Mouse (Mus musculus) intestine, embryonic 16.5 days (tissue): ENCODE results near the gene Klf9. TPM values are rescaled to one million over a fixed set of nuclear protein-coding genes. Genes with fewer than 3 reads are reported as not detected.
A peak's percentile ranks its signal among the peaks of the same experiment; 100 is the strongest.

Source experiments
- ATAC-seq: fragments of 200-750 bp; cut with Nextera tagmentation; 2 replicates; pipeline ENCODE4 v1.8.0; 2017; ENCODE audit warnings: moderate TSS enrichment, moderate library complexity
- H3K27ac ChIP-seq: fragments of 300-500 bp; sonication (generic); 2 replicates; pipeline ENCODE4 v1.5.1; 2014; ENCODE audit warnings: mild to moderate bottlenecking, low read length
- H3K27me3 ChIP-seq: fragments of 300-500 bp; sonication (generic); replicated peaks from 2 replicates; pipeline ENCODE4 v1.6.1; 2014; ENCODE audit warnings: low read length, control low read depth, mixed read lengths; ENCODE audit not compliant: control insufficient read depth, insufficient read depth
- H3K36me3 ChIP-seq: fragments of 300-500 bp; sonication (generic); 2 replicates; pipeline ENCODE4 v1.6.1; 2014; ENCODE audit warnings: low read length, control low read depth; ENCODE audit not compliant: control insufficient read depth, insufficient read depth
- H3K4me1 ChIP-seq: fragments of 300-500 bp; sonication (generic); 2 replicates; pipeline ENCODE4 v1.6.1; 2014; ENCODE audit warnings: low read length, control low read depth, mixed read lengths; ENCODE audit not compliant: control insufficient read depth, insufficient read depth
- H3K4me2 ChIP-seq: fragments of 300-500 bp; sonication (generic); 2 replicates; pipeline ENCODE4 v1.6.1; 2014; ENCODE audit warnings: low read depth, low read length, control low read depth
- H3K4me3 ChIP-seq: fragments of 300-500 bp; sonication (generic); 2 replicates; pipeline ENCODE4 v1.5.1; 2014; ENCODE audit warnings: mild to moderate bottlenecking, low read length
- H3K9ac ChIP-seq: fragments of 300-500 bp; sonication (generic); 2 replicates; pipeline ENCODE4 v1.6.1; 2014; ENCODE audit warnings: low read depth, low read length
- H3K9me3 ChIP-seq: fragments of 300-500 bp; sonication (generic); 2 replicates; pipeline ENCODE4 v1.6.1; 2016; ENCODE audit warnings: low read length, control low read depth; ENCODE audit not compliant: control insufficient read depth
- WGBS: fragments of 180-500 bp; shearing (Covaris S2); extraction: QIAGEN DNeasy Blood & Tissue Kit; methylation state at CpG from one replicate; pipeline ENCODE4 v1.1.7; 2014; 5-methylcytosine and 5-hydroxymethylcytosine counted together
- polyA plus RNA-seq: library from polyadenylated mRNA; unstranded; fragments of >200 nt; fragmentation: Nextera tagmentation; extraction: Ambion mirVana; gene quantifications from 2 replicates; pipeline ENCODE4 v1.2.1, GENCODE M21; 2015

Gene Klf9
- polyA plus RNA-seq, 1 experiment from 2014 or later = 3.3 TPM

- 96% methylated on average over 2 of the region's 2 CpGs for WGBS
- Histone ChIP-seq H3K4me2 (no peak overlapping the region), H3K4me1 (peaks cover 15% of the 10 kb centered on the region), H3K27me3 (no peaks in the 10 kb centered on the region), H3K9ac (no peak overlapping the region), H3K9me3 (no peaks in the 10 kb centered on the region), H3K27ac (no peak overlapping the region), H3K36me3 (no peaks in the 10 kb centered on the region), H3K4me3 (no peak overlapping the region)
- no peak for ATAC-seq
Observed at GRCm38 (mm10) chr19:23129908-23130307, 11.1 kb upstream of the Klf9 start.

GRCm38 (mm10) chr19:23132106-23132635, 8.9 kb upstream of the Klf9 start:
- H3K36me3 ChIP-seq = no peaks in the 10 kb centered on the region
- no peak for ATAC-seq
- no peak overlapping the region for H3K4me3 ChIP-seq
- no peak overlapping the region for H3K9ac ChIP-seq
- H3K4me2 ChIP-seq = no peak overlapping the region
- peaks cover 31% of the 10 kb centered on the region for H3K4me1 ChIP-seq
- no peak overlapping the region for H3K27ac ChIP-seq
- 60% methylated on average over 3 of the region's 3 CpGs for WGBS
- no peaks in the 10 kb centered on the region for H3K27me3 ChIP-seq
- H3K9me3 ChIP-seq = no peaks in the 10 kb centered on the region

- peak overlapping the region; percentile 43 for H3K27ac ChIP-seq
- peak; percentile 66 for ATAC-seq
- H3K4me3 ChIP-seq = no peak overlapping the region
- H3K27me3 ChIP-seq = no peaks in the 10 kb centered on the region
- H3K9ac ChIP-seq = no peak overlapping the region
- peaks cover 31% of the 10 kb centered on the region for H3K4me1 ChIP-seq
- no peak overlapping the region for H3K4me2 ChIP-seq
- 38% methylated on average over 7 of the region's 7 CpGs for WGBS
- H3K9me3 ChIP-seq = no peaks in the 10 kb centered on the region
- H3K36me3 ChIP-seq = no peaks in the 10 kb centered on the region
Observed at GRCm38 (mm10) chr19:23132720-23133426, 8.2 kb upstream of the Klf9 start.

GRCm38 (mm10) chr19:23133427-23134094, 7.5 kb upstream of the Klf9 start:
- Histone ChIP-seq H3K9me3 (no peaks in the 10 kb centered on the region), H3K4me1 (peaks cover 31% of the 10 kb centered on the region), H3K36me3 (no peaks in the 10 kb centered on the region), H3K4me2 (peak overlapping the region; percentile 91), H3K27ac (peak overlapping the region; percentile 43), H3K27me3 (no peaks in the 10 kb centered on the region), H3K4me3 (no peak overlapping the region; the same call in 1 of the 2 replicates), H3K9ac (peak overlapping the region; percentile 71; the same call in 1 of the 2 replicates)
- WGBS = 21% methylated on average over 9 of the region's 9 CpGs
- ATAC-seq = peak; percentile 7

GRCm38 (mm10) chr19:23134095-23134440, 7.0 kb upstream of the Klf9 start:
- WGBS = 6% methylated on average over 14 of the region's 14 CpGs

GRCm38 (mm10) chr19:23134441-23135301, 6.4 kb upstream of the Klf9 start:
- WGBS = 2% methylated on average over 47 of the region's 47 CpGs

More at GRCm38 (mm10) chr19:23134095-23134440, 7.0 kb upstream of the Klf9 start:
- Histone ChIP-seq H3K27ac (peak overlapping the region; percentile 43), H3K27me3 (no peaks in the 10 kb centered on the region), H3K9ac (peak overlapping the region; percentile 71; the same call in 1 of the 2 replicates), H3K9me3 (no peaks in the 10 kb centered on the region), H3K4me1 (peaks cover 31% of the 10 kb centered on the region), H3K4me3 (peak overlapping the region; percentile 51), H3K36me3 (no peaks in the 10 kb centered on the region), H3K4me2 (peak overlapping the region; percentile 91)
- peak; percentile 55 for ATAC-seq

GRCm38 (mm10) chr19:23135349-23136201, 5.5 kb upstream of the Klf9 start:
- Histone ChIP-seq H3K9ac (peak overlapping the region; percentile 71), H3K9me3 (no peaks in the 10 kb centered on the region), H3K4me2 (peak overlapping the region; percentile 91), H3K36me3 (no peaks in the 10 kb centered on the region), H3K27me3 (no peaks in the 10 kb centered on the region), H3K27ac (peak overlapping the region; percentile 81), H3K4me3 (peak overlapping the region; percentile 51), H3K4me1 (peaks cover 31% of the 10 kb centered on the region)
- WGBS = under 1% methylated on average over 55 of the region's 55 CpGs
- ATAC-seq = peak; percentile 25

More at GRCm38 (mm10) chr19:23134441-23135301, 6.4 kb upstream of the Klf9 start:
- H3K27ac ChIP-seq = peak overlapping the region; percentile 81; the same call in 1 of the 2 replicates
- ATAC-seq = peak; percentile 38
- no peaks in the 10 kb centered on the region for H3K36me3 ChIP-seq
- H3K9ac ChIP-seq = peak overlapping the region; percentile 71
- H3K4me2 ChIP-seq = peak overlapping the region; percentile 91
- H3K4me3 ChIP-seq = peak overlapping the region; percentile 51
- H3K27me3 ChIP-seq = no peaks in the 10 kb centered on the region
- peaks cover 31% of the 10 kb centered on the region for H3K4me1 ChIP-seq
- H3K9me3 ChIP-seq = no peaks in the 10 kb centered on the region

GRCm38 (mm10) chr19:23136202-23136850, 4.7 kb upstream of the Klf9 start:
- Histone ChIP-seq H3K9ac (peak overlapping the region; percentile 71), H3K4me3 (peak overlapping the region; percentile 51), H3K9me3 (no peaks in the 10 kb centered on the region), H3K27me3 (no peaks in the 10 kb centered on the region), H3K4me1 (peaks cover 31% of the 10 kb centered on the region), H3K4me2 (peak overlapping the region; percentile 91), H3K36me3 (no peaks in the 10 kb centered on the region), H3K27ac (peak overlapping the region; percentile 81)
- peak; percentile 5; the same call in 1 of the 2 replicates for ATAC-seq
- 7% methylated on average over 27 of the region's 27 CpGs for WGBS
